Mouse (Mus musculus) lung, adult 2 months (tissue): ENCODE results near the gene Izumo4.

Experiments
- CTCF ChIP-seq: fragments of 200-500 bp; IDR thresholded peaks from 2 replicates; pipeline ENCODE4 v1.5.1; 2011; ENCODE audit warnings: mild to moderate bottlenecking, low read length, control low read depth; ENCODE audit not compliant: insufficient read depth
- POLR2A ChIP-seq: fragments of 200-500 bp; IDR thresholded peaks from 2 replicates; pipeline ENCODE4 v1.6.1; 2011; ENCODE audit warnings: low read depth, mild to moderate bottlenecking, control low read depth, low read length, borderline replicate concordance; ENCODE audit errors: extremely low read depth

DNA sequence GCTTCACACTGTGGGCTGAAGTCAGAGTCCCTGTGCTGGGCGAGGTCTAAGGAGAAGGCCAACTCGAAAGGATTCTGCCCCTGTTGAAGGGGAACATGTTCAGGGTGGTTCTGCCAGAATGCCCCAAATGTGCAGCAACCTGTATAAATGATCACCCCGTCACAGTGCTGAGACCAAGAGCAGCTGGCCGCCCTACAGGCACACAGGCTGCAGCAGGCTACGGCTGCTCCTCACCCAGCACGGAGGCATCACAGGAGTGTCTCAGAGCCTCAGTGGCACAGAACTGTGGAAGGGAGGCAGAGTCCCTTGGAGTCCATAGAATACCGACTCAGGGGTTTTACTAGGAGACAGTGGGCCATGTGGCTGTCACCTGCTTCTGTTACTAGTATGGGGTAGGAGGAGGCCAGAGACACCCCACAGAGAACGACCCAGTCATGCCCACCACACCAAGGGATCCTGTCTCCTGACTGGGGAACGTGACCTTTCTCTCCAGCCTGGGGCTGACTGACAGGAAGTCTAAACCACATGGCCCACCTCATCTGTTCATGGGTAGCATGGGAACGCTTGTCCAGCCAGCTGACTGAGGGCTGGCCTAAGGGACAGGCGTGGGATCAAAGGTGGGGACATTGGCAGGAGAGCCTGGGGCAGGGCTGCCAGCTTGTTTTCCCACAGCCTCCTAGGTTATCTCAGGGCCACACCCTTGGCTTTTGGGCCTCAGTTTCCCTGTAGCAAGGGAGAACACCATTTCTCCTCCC, 29.9 kb upstream of the Izumo4 start:
- TF ChIP-seq CTCF (no peak), POLR2A (no peak)
